In genomic region chr9:98393496-98393895, GRCm38 (mm10) we compare ENCODE assay signal across 34 mouse cellular contexts. TPM values are rescaled to one million over a fixed set of nuclear protein-coding genes. Genes with fewer than 3 reads are reported as not detected.
"Had no signal": no experiment of that assay in that cellular context is flagged by ENCODE, and none has a peak within 500 bp of the region (broad histone marks: within the 10 kb centered on the region; RNA-seq: fewer than 3 reads in every experiment).

No protein-coding gene starts in this region.

- H3K27ac ChIP-seq: heart, embryonic 10.5 days; heart, embryonic 13.5 days; heart, embryonic 15.5 days; hindbrain, embryonic 10.5 days; hindbrain, embryonic 12.5 days; hindbrain, embryonic 13.5 days; hindbrain, embryonic 14.5 days; hindbrain, embryonic 15.5 days; hindbrain, postnatal 0 days; intestine, embryonic 15.5 days; kidney, embryonic 15.5 days; kidney, postnatal 0 days; layer of hippocampus, adult 2 months had no signal

- H3K9ac ChIP-seq: heart, embryonic 12.5 days; heart, embryonic 13.5 days; heart, embryonic 15.5 days; hindbrain, embryonic 12.5 days; hindbrain, embryonic 13.5 days; hindbrain, embryonic 14.5 days; hindbrain, embryonic 15.5 days; intestine, embryonic 15.5 days; kidney, embryonic 15.5 days had no signal

- H3K4me3 ChIP-seq: heart, embryonic 10.5 days; heart, embryonic 12.5 days; heart, embryonic 13.5 days; heart, embryonic 15.5 days; hindbrain, embryonic 10.5 days; hindbrain, embryonic 12.5 days; hindbrain, embryonic 13.5 days; hindbrain, embryonic 15.5 days; intestine, embryonic 15.5 days; kidney, embryonic 15.5 days; layer of hippocampus, adult 2 months had no signal

- H3K9me3 ChIP-seq: heart, embryonic 10.5 days; heart, embryonic 13.5 days; heart, embryonic 15.5 days; hindbrain, embryonic 10.5 days; hindbrain, embryonic 12.5 days; hindbrain, embryonic 13.5 days; hindbrain, embryonic 15.5 days; intestine, embryonic 15.5 days; kidney, embryonic 15.5 days had no signal

- ATAC-seq: hindbrain, embryonic 16.5 days; hindbrain, postnatal 0 days; inflammation-experienced regulatory T-cells, adult 6 months; intestine, embryonic 15.5 days; intestine, embryonic 16.5 days; intestine, postnatal 0 days had no signal

- H3K4me1 ChIP-seq: heart, embryonic 10.5 days; heart, embryonic 12.5 days; heart, embryonic 13.5 days; heart, embryonic 15.5 days; hindbrain, embryonic 10.5 days; hindbrain, embryonic 12.5 days; hindbrain, embryonic 13.5 days; hindbrain, embryonic 15.5 days; intestine, embryonic 15.5 days; kidney, embryonic 15.5 days had no signal

- H3K27me3 ChIP-seq: heart, embryonic 12.5 days; heart, embryonic 13.5 days; heart, embryonic 15.5 days; hindbrain, embryonic 13.5 days; hindbrain, embryonic 15.5 days; intestine, embryonic 15.5 days; kidney, embryonic 15.5 days had no signal

- H3K4me2 ChIP-seq: heart, embryonic 11.5 days; heart, embryonic 12.5 days; heart, embryonic 13.5 days; heart, embryonic 15.5 days; hindbrain, embryonic 12.5 days; hindbrain, embryonic 13.5 days; hindbrain, embryonic 14.5 days; hindbrain, embryonic 15.5 days; intestine, embryonic 15.5 days; kidney, embryonic 15.5 days had no signal

- DNase-seq: heart, postnatal 10 days; heart, postnatal 14 days; heart, postnatal 36 days; heart, postnatal 4 days; kidney, adult 11 months; kidney, adult 18-20 months; kidney, adult 2 months; kidney, adult 8-10 months; kidney, adult 9 months; kidney, postnatal 10 days; kidney, postnatal 14 days; kidney, postnatal 36 days; kidney, postnatal 4 days; layer of hippocampus, adult 9-11 months; layer of hippocampus, postnatal 36 days had no signal

- H3K36me3 ChIP-seq: heart, embryonic 10.5 days; heart, embryonic 12.5 days; heart, embryonic 13.5 days; heart, embryonic 15.5 days; hindbrain, embryonic 10.5 days; hindbrain, embryonic 12.5 days; hindbrain, embryonic 13.5 days; hindbrain, embryonic 15.5 days; intestine, embryonic 15.5 days; kidney, embryonic 15.5 days had no signal

RNA-seq across cellular contexts. Expression of gene Rbp1, which starts 29.3 kb away (rescaled TPM):
- polyA plus RNA-seq: inflammation-experienced regulatory T-cells, adult 6 months had no signal
